Mouse (Mus musculus): ENCODE measurements around the gene Xdh.
"Not testable (repeated sequence)": the region's sequence is repeated elsewhere in the genome, so short reads cannot be mapped to it uniquely, and the experiment has no call there.

Xdh gene

DNA sequence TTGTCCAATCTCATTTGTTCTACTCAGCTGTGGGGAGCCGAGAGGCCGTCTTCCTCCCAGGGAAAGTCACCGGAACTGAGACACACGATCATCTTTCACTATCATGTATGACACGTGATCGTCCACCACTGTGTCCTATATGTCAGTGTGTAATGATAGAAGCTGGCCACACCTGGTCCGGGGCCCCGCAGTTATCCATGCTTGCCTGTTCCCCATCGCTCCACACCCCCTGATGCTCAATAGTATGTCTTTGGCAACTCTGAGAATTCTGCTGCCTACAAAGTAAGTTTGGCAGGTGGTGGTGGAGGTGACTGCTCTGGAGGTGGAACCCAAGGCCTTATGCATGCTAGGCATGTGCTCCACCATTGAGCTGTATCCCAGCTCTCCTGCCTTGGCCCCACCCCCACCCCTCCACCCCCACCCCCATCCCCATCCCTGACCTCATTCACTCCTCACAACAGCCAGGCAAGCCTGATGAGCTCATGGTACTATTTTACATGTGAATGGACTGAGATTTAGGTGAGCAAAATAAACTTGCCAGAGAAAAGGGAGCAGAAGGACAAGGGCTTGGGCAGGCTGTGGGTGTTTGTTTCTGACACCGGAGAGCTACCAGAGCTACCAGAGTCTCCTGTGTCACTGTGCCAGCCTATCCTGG is 70.6 kb downstream of the Xdh start:
- no peak for DNase-seq

DNA sequence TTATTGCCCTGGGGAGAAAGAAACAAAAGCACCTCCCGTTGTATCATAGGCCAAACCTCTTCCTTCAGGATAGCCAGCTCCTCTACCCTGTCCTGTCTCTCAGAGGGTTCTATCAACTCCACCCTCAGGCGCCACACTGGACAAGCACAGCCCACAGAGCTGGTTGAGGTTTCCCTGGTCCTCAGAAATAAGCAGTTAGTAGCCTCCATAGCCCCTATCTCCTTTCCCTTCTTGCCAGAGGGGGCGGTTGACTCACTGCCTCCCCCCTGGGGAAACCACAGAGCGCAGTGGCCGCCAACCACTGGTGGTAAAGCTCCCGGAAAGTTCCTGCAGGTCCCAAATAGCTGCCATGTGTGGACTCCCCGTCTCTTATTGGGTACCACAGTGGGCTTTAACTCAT is 74.3 kb downstream of the Xdh start:
- DNase-seq: no peak

- DNase-seq: no peak
Measured at GRCm38 (mm10) chr17:73875268-73875667, 74.7 kb downstream of the Xdh start.

DNA sequence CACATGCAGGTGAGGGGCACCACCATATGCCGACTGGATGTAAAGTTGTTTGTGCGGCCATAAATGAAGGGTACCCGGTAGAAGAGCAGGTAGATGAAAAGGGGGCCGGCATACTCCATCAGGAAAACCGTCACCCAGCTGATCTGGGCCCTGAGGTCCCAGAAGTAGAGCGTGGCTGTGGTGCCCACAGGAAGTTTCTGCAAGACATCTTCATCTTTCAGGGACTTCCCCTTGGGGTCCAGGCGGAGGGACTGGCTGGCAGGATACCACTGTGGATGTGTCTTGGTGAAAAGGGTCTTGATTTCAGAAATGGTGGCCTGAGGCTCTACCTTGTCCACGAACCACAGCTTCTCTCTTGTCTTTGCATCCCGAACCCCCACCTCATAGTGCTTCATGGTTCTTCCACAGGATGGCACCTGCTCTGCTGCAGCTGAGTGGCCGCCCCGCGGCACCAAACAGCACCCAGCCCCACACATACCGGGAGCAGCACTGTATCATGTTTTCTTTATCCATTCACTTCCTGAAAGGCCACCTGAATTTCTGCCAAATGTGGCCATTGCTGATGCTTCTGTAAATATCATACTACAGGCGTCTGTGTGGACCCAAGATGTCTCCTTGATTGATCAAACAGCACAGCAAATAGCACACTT is 78.9 kb downstream of the Xdh start:
- DNase-seq: no peak

DNA sequence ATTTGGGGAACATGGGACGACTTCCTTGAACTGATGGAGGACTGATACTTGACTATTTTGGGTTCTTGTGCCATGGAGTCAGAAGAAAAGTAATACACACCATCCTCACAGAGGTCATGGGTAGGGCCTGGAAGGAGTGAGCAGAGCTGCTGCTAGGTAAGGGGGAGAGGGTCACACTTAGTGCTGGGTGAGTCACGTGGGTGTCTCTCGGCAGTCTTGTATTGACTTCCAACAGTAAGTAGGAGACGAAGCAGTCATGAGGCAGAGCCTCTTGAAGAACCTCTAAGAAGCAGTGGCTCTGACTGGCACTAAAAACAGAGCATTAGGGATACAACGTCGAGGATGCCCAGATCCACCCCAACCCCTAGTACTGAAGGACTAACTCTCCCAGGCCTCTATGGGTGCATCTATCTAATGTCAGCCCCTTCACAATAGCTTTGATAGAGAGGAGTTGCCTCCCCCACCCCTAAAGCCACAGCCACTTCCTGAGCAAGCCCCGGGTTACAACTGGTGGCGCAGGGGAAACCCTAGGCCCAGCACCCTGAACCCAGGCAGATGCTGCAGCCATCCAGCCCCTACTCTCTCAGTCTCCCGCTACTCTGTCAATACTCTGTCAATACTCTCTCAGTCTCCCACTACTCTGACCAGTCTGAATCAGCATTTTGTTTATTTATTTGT is 80.8 kb downstream of the Xdh start:
- no peak for DNase-seq

DNA sequence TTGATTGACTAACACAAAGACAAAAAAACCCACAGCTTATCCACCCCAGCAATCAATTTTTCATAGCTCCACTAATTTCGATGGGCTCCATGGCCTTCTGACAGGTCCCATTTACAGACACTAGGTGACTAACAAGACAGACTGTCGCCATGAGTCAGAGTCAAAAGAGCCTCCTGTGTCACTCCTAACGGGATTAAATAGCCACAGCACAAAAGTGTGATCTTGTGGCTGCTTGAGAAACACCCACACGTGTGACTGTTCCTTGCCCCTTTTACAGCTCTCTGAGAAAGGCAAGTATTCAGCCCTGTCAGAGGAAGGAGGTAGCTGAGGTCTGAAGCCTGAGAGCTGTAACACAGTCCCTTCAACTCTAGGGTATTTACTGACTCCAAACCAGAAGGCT is 96.3 kb downstream of the Xdh start:
- DNase-seq: no peak

- DNase-seq: no peak
Measured at GRCm38 (mm10) chr17:73853041-73853440, 97.0 kb downstream of the Xdh start.

GRCm38 (mm10) chr17:73847399-73847798 is 102.6 kb downstream of the Xdh start:
- DNase-seq: no peak

- no peak for DNase-seq
Measured at GRCm38 (mm10) chr17:73845632-73846031, 104.4 kb downstream of the Xdh start.

- no peak for DNase-seq
Measured at GRCm38 (mm10) chr17:73842963-73843362, 107.0 kb downstream of the Xdh start.

DNA sequence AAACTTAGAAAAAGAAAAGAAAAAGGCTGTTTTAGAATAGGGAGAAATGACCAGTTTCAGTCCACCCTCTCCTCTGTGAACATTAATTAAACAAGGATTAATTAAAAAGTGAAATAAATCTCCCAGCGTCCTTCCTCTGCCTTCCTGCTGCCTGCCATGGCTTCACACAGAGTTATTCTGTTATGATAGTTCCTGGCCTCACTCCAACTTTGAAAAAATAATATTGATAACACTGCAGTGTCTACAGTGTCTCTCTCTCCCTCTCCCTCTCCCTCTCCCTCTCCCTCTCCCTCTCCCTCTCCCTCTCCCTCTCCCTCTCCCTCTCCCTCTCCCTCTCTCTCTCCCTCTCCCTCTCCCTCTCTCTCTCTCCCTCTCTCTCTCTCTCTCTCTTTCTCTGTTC is 110.1 kb downstream of the Xdh start:
- DNase-seq: not testable (repeated sequence)

GRCm38 (mm10) chr17:73839086-73839835 is 110.7 kb downstream of the Xdh start:
- no peak for DNase-seq

- peak; percentile 39 to 42 for DNase-seq
Measured at GRCm38 (mm10) chr17:73837244-73837643, 112.8 kb downstream of the Xdh start.

DNA sequence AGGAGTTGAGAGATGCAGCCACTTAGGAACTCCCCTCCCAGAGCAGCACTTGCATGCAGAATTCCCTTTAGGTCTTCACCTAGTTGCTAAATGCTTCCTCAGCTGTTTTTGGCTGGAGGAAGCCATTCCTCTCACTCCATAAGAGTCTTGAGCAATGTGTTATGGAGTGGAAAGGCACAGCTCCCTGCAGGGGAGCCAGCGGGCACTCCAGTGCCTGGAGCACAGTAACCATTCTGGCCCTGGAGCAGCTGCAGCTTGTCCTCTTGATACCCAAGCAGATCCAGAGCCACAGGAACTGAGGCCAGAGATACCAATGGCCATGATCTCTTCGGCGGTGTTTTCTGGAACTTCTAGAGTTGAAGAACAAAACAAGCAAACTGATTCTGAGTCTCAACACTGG is 113.4 kb downstream of the Xdh start:
- DNase-seq: no peak

Measured in cerebellum, adult 18-20 months (tissue).